Mouse (Mus musculus) adrenal gland, adult (tissue): Measurements from ENCODE around the gene Flywch1.
A peak's percentile ranks its signal among the peaks of the same experiment; 100 is the strongest.

Source experiments
- DNase-seq, 2 experiments: peaks; one replicate each; pipeline ENCODE4 v3.0.0; 2022 to 2023; ENCODE audit warnings: low spot score in 1 of 2; ENCODE audit not compliant: inconsistent age in 2 of 2

Flywch1 gene

DNA sequence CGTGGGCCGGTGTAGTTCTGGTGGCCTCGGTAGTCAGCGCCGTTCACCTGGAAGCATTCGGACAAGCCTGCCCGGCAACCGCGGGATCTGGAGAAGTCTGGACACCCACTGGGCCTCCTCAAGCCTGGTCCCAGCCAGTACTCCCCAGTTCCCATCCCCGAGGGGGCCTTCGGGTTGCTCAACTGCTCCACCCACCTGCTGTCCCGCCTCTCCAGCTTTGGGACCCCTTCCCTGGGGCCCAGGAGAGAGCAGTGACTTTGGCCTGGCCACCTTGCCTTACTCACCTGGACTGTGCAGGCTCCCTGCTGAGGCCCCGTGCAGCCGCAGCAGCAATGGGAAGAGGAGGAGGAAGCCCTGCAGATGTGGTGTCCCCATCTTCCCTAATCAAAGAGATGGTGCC is 26.8 kb downstream of the Flywch1 start:
- no peak for DNase-seq

DNA sequence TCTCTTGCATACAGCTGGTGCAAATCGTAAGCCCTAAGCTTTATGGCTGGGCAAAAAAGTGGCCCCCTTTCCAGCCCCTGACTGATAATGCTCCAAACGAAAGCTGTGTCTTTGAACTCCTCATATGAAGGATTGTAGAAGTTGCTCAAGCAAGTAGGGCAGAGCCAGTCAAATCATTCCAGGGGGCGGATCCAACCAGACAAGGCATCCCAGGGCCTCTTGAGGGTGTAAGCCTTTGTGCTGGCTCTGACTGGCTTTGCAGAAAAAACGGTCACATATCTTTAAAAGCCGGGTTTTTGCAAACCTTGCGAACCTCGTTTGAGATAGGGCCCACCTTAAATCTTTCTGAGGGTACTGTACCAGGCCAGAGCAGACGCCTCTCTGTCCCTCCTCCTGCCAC is 27.3 kb downstream of the Flywch1 start:
- no peak for DNase-seq

DNA sequence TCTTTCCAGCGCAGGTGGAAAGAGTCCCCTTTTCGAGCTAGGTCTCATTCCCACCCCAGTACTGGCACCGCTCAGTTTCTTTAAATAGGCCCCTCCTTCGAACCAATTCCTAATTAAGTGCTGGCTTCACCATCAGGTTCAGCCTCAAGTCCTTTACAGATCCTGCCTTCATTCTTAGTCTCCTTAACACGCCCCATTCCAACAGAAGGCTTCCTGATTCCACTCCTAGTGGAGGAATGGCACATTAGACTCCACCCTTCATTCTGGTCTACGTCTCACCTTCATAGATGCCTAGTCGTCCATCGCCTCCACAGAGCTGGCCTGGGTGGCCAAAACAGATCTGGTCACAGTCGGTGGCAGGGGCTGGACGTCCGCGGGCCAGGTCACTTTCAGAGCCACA is 28.5 kb downstream of the Flywch1 start:
- DNase-seq: no peak

DNA sequence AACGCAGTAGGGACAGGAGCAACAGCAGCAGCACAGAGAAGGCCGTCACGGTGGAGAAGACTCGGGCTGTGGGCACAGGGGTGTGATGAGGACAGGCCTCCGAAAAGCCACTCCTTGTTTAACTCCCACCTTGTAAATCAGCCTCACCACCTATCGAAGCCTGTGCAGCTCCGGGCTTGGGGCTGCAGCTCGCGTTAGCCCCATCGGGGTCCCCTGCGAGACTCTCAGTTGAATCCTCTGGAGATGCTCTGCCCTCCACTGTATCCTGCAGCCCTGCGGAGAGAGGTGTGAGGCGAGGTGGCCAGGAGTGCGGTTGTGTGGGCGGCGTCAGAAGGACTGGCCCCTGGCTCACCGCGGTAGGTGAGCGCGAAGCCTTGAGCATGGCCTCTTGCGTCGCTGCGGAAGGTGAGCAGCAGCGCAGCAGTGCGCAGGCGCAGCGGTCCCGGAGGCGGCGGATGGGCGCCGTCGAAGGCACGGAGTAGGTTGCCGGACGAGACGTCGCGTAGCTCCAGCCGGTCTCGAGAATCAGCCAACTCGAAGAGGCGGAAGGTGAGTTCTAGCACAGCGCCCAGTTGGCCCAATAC is 29.1 kb downstream of the Flywch1 start:
- no peak for DNase-seq

DNA sequence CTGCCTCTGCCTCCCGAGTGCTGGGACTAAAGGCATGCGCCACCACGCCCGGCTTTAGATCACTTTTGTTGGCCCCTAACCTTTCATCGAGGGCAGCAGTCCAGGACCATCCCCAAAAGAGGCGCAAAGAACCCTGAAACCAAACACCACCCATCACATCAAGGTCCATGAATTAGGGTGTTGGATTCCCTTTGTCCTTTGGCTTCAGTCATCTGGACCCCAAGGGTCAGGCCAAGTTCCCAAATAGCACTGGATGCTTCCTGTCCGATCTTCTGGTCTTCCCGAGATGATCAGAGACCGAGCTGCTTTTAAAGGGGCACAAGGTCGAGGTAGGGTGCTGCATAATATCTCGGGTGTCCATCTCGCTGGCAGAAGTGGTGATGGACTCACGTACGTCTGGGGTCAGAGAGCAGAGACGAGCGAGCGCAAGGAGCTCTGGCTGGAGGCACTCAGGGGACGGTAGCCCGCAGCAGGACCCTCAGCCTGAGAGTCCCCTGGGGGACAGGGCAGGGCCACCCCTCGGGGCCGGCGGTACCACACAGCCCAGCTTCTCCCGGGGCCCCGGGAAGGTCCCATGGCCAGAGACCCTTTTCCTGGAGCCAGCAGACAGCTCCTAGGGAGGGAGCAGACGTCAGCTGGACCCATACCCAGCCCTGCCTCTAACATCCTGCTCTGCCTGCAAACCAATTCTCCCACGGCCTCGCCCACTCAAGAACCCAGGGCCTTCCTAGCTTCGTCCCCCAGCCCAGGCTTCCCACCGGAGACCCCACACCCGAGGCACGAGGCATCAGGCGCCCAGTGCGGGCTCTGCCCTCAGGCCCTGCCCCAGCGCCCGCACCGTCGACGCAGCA is 29.8 kb downstream of the Flywch1 start:
- no peak for DNase-seq

DNA sequence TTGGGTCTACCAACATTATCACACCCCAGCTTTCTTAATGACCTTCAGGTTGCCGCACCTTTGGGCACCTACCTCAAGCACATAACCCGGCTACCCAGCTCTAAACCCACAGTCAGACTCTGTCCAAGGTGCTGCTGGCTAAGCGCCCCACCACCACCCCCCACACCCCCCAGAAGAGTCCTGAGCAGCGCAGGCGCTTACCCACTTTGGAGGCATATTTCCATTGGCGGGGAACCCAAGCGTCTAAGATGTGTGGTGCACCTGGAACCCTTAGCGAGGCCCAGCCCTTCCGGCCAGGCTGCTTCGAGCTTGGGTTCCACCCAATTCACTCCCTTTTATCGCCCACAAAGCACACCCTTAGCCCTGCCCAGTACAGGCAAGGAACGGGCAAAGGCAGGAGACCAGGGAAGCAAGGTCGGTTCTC is 30.8 kb downstream of the Flywch1 start, which contains the start of gene Paqr4:
Gene Paqr4, minus strand, starts transcription at position 270 of the 424 bp plus-strand sequence.
- no peak for DNase-seq

DNA sequence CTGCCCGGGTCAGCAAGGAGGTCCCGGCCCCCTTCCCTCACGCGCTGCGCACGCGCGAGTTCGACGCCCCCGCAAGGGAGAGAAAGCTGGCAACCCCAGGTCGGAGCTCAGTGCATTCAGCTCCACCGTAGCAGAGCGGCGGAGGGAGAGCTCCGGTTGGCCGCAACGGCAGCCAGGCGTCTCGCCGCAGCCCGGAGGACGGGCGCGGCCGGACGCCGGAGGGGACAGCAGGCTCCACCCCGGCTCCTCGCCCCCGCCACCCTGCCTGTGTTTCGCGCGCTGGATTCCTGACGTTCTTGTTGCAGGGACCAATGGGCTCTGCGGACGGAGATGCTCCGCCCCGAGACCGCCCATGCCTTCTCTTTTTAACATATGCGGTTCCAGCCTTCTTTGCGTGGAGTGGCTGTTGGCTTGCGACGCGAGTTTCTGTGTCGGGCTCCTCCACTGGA is 31.2 kb downstream of the Flywch1 start:
- peak; percentile 93 to 96 for DNase-seq

DNA sequence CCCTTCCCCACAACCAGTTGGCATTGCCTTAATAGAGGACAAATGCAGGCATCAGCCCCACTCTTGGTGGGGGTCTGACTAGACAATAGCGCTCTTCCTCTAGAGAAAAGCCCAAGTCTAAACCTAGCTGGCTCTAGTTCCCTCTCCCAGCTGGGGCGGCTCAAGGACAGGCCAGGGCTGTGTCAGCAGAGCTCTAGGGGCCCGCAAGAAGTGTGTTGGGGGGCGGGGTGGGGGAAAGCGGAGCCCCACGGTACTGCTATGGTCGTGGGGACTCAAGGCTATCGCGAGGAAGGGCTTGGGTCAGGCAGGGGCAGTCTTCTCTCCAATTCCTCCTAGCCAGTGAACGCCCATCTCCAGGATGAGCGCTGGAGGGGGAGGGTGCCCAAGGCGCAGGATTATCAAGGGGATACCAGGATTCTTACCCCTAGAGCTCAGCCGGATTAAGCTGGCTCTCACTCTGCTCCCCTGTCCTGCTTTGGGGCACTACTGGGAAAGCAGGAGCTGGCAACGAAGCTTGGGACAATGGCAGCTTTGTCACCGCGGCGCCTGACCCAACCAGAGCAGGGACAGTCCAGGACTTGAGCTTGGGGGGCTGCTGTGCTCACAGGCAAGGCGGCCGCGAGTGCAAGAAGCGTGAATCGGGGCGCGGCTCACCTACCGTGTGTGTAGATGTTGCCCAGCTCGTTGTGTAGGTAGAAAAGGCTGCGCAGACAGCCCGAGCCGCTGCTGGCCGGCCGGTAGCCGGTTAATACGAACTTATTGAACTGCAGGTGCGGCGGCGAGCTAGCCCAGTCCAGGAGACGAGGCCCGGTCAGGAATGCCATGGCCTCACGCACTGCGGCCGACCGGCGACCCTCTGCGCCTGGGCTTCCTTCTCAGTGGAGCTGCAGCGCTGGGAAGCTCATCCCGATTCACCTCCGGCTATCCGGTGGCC is 31.9 kb downstream of the Flywch1 start:
- no peak for DNase-seq

DNA sequence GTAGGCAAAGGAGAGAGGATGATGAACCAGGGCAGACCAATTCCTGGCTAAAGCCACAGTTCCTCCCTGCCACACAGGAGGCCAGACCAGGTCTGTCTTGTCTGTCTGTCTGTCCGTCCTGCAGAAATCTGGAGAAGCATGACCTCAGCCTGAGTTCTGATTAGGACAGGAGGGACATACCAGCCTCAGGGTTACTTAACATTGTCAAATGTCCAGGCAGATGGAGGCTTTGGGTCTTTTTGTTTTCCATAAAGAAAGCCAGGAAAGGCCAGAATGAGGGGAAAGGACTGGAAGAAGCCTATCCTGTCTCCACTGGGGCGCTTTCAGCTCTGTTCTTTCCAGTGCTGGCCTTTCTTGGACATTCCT is 32.6 kb downstream of the Flywch1 start:
- no peak for DNase-seq

DNA sequence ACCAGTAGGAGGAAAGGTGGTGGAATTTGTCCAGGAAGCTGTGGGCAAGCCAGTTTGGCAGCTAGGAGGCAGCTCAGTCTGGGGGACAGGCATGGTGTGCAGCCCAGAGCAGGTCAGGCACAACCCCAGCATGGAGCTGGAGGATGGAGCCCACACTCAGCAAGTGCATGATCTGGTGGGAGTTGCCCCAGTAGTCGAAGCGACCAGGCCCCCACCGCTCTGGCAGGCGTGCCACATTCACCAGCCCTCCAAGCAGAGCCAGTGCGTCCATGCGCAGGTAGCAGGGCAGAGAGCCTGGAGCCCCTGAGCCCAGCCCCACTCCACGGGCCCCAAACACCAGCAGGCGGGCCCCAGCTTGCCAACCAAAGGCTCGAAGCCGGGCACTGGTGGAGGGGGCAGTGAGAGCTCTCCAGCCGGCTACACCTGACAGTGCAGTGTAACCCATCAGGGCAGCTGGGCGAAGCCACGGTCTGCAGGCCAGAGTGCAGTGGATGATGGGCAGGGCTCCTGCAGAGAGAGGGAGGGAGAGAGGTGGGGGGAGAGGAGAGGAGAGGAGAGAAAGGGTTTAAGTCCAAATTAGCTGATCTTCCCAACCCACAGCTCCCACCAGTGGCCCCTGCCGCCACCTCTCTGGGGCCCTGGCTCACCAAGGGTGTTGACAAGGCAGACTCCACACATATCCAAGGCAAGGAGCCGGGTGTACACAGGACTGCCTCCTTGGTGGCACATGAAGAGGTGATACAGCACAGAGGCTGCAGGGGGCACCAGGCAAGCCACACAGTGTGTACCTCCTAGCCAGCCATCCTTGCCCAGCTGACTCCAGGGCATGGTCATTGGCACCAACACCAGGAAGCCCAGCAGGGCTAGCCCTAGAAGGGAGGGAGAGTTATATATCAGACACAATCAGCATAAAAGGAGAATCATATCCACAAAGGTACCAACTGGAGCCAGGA is 33.6 kb downstream of the Flywch1 start:
- no peak for DNase-seq

DNA sequence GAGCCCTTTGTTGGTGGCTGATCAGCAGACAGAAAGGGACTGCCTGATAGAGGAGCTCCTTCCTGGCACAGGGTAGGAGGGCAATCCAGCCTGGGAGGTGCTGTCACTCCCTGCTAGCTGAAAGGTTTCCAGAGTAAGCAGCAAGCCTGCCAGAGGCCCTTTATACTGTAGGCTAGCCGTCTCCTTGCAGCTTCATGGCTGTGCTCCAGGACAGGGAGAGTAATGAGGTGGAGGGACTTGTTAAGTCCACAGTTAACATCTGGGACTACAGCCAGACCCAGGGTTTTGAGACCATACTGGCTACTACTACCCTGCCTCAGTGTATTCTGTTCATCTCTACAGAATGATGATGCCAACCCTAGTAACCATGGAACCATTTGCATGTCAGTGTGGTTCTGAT is 37.1 kb downstream of the Flywch1 start:
- no peak for DNase-seq

DNA sequence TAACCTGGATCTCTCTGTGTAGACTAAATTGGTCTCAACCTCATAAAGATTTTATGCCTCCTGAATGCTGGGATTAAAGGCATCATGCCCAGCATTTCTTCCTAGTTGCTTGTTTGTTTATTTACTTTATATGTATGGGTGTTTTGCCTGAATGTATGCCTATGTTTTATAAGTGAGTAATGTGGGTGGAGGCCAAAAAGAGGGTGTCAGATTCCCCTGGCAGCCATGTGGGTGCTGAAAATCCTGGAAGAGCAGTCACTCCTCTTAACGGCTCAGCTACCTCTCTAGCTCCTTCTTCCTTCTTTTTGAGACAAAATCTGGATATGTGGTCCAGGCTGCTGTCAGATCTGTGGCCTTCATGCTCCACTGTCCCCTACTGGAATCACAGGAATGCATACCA is 41.0 kb downstream of the Flywch1 start:
- DNase-seq: no peak

DNA sequence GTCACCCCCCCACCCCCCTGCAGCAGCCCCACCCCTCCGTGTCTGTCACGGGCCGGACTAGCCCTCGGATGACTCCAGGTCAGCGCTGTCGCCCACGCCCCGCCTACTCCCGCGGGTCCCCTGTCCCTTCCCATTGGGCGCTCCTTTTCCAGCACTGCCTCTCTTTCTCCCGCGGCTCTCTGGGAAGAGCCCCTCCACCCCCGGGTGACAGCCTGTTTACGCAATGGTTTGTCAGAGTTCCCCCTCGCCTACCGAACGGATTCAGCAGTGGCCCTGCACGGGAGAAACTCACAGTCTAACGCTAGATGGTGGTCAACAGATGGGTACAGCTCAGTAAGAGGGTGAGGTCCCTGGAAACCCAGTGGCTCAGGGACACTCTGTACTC is 44.7 kb downstream of the Flywch1 start:
- peak; percentile 85 to 88 for DNase-seq

DNA sequence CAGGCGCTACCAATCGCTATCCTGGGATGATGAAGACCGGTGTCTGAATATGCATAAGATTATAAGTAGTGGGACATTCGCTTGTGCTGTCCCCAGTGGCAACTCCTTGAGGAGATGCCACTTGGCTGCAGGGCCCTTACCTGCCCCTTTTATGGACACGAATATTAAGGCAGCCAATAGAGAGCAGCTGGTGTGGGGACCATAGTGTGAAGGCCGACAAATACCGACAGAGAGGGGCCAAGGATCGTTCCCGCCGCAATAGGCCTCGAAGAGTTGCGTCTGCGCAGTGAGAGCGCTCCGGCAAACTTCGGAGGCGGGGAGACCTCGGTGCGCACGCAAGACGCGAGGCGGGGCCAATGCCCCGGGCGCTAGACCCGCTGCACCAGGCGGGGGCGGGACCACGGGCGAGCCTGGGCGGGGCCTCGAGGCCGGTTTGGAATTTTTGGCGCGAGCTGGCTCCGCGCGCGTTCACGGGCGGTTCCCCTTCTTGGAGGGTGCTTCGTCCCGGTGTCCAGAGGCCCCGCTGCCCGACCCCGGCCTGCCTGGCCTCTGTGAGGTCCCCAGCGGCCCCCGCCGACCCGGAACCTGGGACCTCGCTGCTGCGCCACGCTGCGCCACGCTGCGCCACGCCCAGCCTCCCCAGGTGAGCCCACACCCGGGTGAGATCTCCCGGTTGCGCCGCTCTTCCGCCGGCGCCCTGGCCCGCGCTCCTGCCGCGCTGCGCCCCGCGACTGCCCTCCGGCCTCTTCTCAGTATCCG is 45.2 kb downstream of the Flywch1 start, which contains the start of gene Pkmyt1:
Gene Pkmyt1, plus strand, starts transcription at position 338 of the 759 bp plus-strand sequence.
- peak; percentile 97 to 99 for DNase-seq

DNA sequence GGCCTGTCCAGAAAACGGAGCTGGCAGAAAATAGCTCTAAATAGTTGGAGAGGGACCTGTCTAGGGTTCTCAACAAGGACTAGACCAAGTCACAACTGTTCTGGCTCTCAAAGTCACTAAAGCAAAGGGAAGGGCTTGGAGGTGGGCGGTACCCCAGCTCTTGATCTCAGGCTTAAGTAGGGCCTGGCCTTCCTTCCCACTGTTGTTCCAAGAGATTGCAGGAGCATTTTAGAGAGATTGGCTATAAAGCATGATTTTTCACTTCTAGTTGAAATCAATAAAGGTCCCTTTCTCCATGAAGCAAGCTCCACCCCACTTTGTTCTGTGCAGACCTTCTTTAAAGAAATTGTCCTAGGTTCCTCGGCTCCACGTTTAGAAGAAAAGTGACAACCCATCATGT is 45.9 kb downstream of the Flywch1 start:
- no peak for DNase-seq

DNA sequence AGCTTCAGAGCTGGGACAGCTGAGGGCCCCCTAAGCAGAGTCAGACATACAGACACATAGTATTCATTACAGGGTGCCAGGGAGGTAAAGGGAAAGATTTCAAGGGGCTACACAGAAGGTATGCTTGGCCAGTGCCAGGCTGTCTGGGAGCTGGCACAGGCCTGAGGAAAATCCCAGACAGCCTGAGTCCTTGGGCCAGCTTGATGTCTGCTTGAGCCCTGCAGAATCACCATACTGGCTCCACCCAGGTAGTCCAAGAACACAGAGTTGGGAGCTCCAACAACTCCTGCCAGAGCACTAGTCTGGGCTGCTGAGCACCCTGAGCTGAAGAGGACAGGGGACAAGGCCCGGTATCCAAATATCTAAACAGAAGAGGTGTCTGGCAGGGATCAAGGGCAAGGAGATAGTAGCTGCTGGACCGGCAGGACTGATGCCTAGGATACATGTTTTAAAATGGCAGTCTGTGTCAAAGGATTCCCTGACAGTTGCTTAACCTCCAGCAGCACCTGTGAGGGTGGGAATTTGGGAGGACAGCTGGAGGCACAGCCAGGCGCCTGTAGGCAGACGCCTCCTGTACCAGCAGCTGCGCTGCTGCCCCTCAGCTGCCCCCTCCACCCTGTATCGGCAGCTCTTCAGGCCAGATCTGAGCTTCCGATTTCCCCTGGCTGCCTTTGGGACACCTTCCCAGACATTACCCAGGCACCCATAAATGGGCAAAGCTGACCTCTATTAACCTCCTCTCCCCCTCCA is 48.9 kb downstream of the Flywch1 start, which contains the start of gene 1520401A03Rik:
Gene 1520401A03Rik, minus strand, starts transcription at position 408 of the 750 bp plus-strand sequence.
- peak; percentile 61 to 83 for DNase-seq

DNA sequence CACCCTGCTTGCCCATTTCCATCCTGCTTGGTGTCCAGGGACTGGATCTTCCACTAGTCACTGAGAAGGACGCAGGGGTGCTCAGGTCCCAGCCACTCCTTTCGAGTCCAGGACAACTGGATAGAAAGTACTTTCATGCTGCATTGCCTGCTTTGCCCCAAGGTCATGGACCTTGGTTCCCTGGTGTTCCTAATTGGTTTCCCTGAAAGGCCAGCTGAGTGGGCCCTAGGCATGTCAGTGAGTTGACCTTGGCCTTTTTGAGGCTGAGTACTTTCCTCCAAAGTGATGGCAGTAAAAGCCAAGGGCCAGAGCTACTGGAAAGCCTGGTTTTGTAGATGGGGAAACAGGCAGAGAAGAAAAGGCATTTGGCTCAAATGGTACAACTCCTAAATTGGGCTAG is 49.5 kb downstream of the Flywch1 start:
- DNase-seq: peak; percentile 84 to 88

DNA sequence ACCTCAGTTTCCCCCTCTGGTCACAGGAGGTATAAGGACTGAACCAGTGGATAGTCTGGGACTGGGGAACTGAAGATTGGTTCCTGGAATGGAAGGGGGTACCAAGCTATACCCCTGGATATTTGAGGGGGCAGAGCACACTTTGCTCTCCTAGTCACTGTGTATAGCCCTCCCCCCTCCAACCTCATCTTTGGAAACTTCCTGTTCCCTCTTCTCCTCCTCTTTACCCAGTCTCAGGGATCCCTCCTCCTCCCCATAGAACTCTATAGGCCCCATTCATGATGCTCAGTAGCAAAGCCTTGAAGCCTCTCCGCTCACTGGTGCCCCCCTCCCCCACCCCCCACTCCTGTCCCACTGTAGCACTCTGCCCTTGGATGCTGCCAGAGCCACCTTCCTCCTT is 51.9 kb downstream of the Flywch1 start:
- no peak for DNase-seq

DNA sequence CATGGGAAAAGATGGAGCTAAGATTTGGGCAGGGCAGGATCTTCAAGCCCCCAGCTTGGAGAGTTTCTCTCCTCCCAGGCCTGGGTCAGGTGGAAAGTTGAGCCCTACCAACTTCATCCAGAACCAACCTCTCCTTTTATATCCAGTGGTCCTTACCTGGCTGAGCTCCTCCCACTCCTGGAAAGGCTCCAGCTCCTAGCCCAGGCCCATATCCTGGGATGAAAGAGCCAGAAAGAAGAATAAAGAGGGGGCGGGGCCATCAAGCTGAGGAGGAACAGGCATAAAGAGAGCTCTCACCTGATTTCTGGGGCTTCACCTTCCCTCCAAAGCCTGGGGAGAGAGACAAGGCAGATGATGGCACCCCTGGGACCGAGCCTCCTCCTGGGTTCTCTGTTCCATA is 54.4 kb downstream of the Flywch1 start:
- DNase-seq: no peak
